Mouse (Mus musculus): ENCODE measurements at regions not wholly inside any gene's neighbourhood (a gene's known extent, or its start where the extent isn't known, plus 50 kb on each side); places are given as distances from the start of the nearest gene placed in this dataset.

DNA sequence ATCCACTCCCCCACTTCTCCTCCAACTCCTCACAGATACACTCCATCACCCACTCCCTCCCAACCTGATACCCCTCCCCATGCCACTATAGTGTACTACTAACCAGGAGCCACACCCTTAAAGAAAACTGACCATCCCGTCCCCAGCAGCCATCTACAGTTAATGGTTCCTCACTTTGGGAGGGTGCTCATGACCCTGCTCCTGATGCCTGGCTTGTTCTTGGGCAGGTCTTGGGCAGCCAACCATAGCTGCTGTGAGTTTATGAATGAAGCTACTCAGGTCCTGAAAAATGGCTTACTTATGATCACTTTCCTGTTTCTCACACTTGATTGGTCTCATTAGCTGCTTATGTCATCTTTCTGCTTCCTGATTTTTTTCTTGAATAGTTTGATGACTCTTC is 377.9 kb upstream of the Gm5148 start:
- 81% methylated on average over 1 of the region's 1 CpGs for WGBS
- Histone ChIP-seq H3K4me2 (no peak overlapping the region), H3K27ac (ENCODE audit: low read depth, low read length) (no peak overlapping the region), H3K9me3 (ENCODE audit: control insufficient read depth, low read length) (no peaks in the 10 kb centered on the region), H3K4me1 (replicated peaks; ENCODE audit: control insufficient read depth, insufficient read depth, low read length) (no peaks in the 10 kb centered on the region), H3K4me3 (ENCODE audit: low read depth, low read length) (no peak overlapping the region), H3K36me3 (ENCODE audit: control insufficient read depth, insufficient read depth, low read length) (no peaks in the 10 kb centered on the region), H3K9ac (ENCODE audit: low read depth, low read length) (no peak overlapping the region), H3K27me3 (replicated peaks; ENCODE audit: control insufficient read depth, insufficient read depth, low read length) (no peaks in the 10 kb centered on the region)
- DNase-seq (ENCODE audit: low spot score), result no peak
- no peak for ATAC-seq (replicated peaks; ENCODE audit: low FRiP score)

DNA sequence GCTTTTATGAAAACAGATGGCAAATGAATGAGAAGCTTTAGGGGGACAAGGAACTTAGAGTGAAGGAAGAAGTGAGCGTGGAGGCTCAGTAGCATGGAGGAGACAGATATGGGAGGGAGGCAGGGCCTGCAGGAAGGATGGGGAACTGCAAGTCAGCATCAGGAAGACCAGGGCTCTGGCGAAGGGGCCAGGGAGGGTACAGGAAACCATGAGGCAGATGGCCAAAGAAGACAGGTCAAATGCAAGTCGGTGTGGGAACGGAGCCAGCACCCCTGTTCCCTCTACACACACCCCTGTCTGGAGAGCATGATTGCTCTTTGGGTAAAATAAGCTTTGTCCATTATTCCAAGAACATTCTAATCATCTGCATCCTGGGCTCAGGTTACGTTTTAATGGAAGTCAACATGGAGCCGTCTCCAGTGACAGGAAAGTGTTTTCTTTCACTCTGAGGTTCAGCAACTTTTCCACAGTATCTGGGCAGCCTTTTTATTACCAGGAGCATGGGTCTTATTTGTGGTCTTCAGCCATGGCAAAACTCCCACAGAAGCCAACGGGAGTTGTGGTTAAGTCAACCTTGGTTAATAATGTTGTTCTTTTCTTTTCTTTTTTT is 370.2 kb upstream of the Gm5148 start:
- Histone ChIP-seq H3K9me3 (ENCODE audit: control insufficient read depth, low read length) (no peaks in the 10 kb centered on the region), H3K27me3 (replicated peaks; ENCODE audit: control insufficient read depth, insufficient read depth, low read length) (no peaks in the 10 kb centered on the region), H3K36me3 (ENCODE audit: control insufficient read depth, insufficient read depth, low read length) (no peaks in the 10 kb centered on the region), H3K4me1 (replicated peaks; ENCODE audit: control insufficient read depth, insufficient read depth, low read length) (no peaks in the 10 kb centered on the region), H3K27ac (ENCODE audit: low read depth, low read length) (no peak overlapping the region), H3K9ac (ENCODE audit: low read depth, low read length) (no peak overlapping the region), H3K4me3 (ENCODE audit: low read depth, low read length) (no peak overlapping the region), H3K4me2 (no peak overlapping the region)
- peak; percentile 36; the same call in 1 of the 2 replicates for ATAC-seq (replicated peaks; ENCODE audit: low FRiP score)
- WGBS, result 45% methylated on average over 7 of the region's 7 CpGs
- DNase-seq (ENCODE audit: low spot score), result no peak

- H3K27ac ChIP-seq (ENCODE audit: low read depth, low read length), result no peak overlapping the region
- H3K36me3 ChIP-seq (ENCODE audit: control insufficient read depth, insufficient read depth, low read length), result no peaks in the 10 kb centered on the region
- WGBS, result 64% methylated on average over 6 of the region's 6 CpGs
- DNase-seq (ENCODE audit: low spot score), result no peak
- H3K9ac ChIP-seq (ENCODE audit: low read depth, low read length), result no peak overlapping the region
- no peaks in the 10 kb centered on the region for H3K4me1 ChIP-seq (replicated peaks; ENCODE audit: control insufficient read depth, insufficient read depth, low read length)
- no peak for ATAC-seq (replicated peaks; ENCODE audit: low FRiP score)
- H3K27me3 ChIP-seq (replicated peaks; ENCODE audit: control insufficient read depth, insufficient read depth, low read length), result no peaks in the 10 kb centered on the region
- H3K4me2 ChIP-seq, result no peak overlapping the region
- H3K4me3 ChIP-seq (ENCODE audit: low read depth, low read length), result no peak overlapping the region
- no peaks in the 10 kb centered on the region for H3K9me3 ChIP-seq (ENCODE audit: control insufficient read depth, low read length)
Observed at GRCm38 (mm10) chr3:38084548-38084947, 360.3 kb upstream of the Gm5148 start.

DNA sequence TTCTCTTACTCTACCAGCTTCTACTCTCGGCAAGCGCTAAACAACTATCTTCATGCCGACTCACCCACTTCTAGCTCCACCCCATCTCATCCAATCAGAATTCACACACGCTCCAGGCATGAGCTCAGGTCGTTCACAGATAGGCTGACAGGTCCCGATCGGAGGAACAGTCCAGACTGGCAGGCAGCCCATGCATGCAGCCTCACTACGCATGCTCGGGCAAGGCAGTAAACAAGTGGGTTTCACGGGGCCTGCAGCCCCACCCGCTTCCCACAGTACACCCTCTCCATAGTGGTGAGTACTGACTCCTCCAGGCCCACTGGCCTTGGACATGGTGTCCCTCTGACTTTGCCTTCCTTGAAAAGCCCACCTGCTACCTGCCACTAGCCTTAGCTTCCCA is 358.1 kb upstream of the Gm5148 start:
- Histone ChIP-seq H3K9ac (ENCODE audit: low read depth, low read length) (no peak overlapping the region), H3K4me1 (replicated peaks; ENCODE audit: control insufficient read depth, insufficient read depth, low read length) (no peaks in the 10 kb centered on the region), H3K27ac (ENCODE audit: low read depth, low read length) (no peak overlapping the region), H3K9me3 (ENCODE audit: control insufficient read depth, low read length) (no peaks in the 10 kb centered on the region), H3K27me3 (replicated peaks; ENCODE audit: control insufficient read depth, insufficient read depth, low read length) (no peaks in the 10 kb centered on the region), H3K4me2 (no peak overlapping the region), H3K36me3 (ENCODE audit: control insufficient read depth, insufficient read depth, low read length) (no peaks in the 10 kb centered on the region), H3K4me3 (ENCODE audit: low read depth, low read length) (no peak overlapping the region)
- ATAC-seq (replicated peaks; ENCODE audit: low FRiP score) (no peak), DNase-seq (ENCODE audit: low spot score) (no peak)
- WGBS, result 85% methylated on average over 11 of the region's 11 CpGs

- no peaks in the 10 kb centered on the region for H3K4me1 ChIP-seq (replicated peaks; ENCODE audit: control insufficient read depth, insufficient read depth, low read length)
- H3K9ac ChIP-seq (ENCODE audit: low read depth, low read length), result no peak overlapping the region
- no peak overlapping the region for H3K27ac ChIP-seq (ENCODE audit: low read depth, low read length)
- no peak overlapping the region for H3K4me2 ChIP-seq
- no peak for ATAC-seq (replicated peaks; ENCODE audit: low FRiP score)
- WGBS, result 59% methylated on average over 1 of the region's 1 CpGs
- no peaks in the 10 kb centered on the region for H3K36me3 ChIP-seq (ENCODE audit: control insufficient read depth, insufficient read depth, low read length)
- H3K27me3 ChIP-seq (replicated peaks; ENCODE audit: control insufficient read depth, insufficient read depth, low read length), result no peaks in the 10 kb centered on the region
- no peak for DNase-seq (ENCODE audit: low spot score)
- no peak overlapping the region for H3K4me3 ChIP-seq (ENCODE audit: low read depth, low read length)
- H3K9me3 ChIP-seq (ENCODE audit: control insufficient read depth, low read length), result no peaks in the 10 kb centered on the region
Observed at GRCm38 (mm10) chr3:38076835-38077234, 352.5 kb upstream of the Gm5148 start.

- 81% methylated on average over 4 of the region's 4 CpGs for WGBS
- H3K9me3 ChIP-seq (ENCODE audit: control insufficient read depth, low read length), result no peaks in the 10 kb centered on the region
- no peak for ATAC-seq (replicated peaks; ENCODE audit: low FRiP score)
- DNase-seq (ENCODE audit: low spot score), result no peak
- no peaks in the 10 kb centered on the region for H3K27me3 ChIP-seq (replicated peaks; ENCODE audit: control insufficient read depth, insufficient read depth, low read length)
- no peak overlapping the region for H3K27ac ChIP-seq (ENCODE audit: low read depth, low read length)
- no peak overlapping the region for H3K9ac ChIP-seq (ENCODE audit: low read depth, low read length)
- no peaks in the 10 kb centered on the region for H3K36me3 ChIP-seq (ENCODE audit: control insufficient read depth, insufficient read depth, low read length)
- H3K4me2 ChIP-seq, result no peak overlapping the region
- no peak overlapping the region for H3K4me3 ChIP-seq (ENCODE audit: low read depth, low read length)
- H3K4me1 ChIP-seq (replicated peaks; ENCODE audit: control insufficient read depth, insufficient read depth, low read length), result no peaks in the 10 kb centered on the region
Observed at GRCm38 (mm10) chr3:38073946-38074345, 349.7 kb upstream of the Gm5148 start.

DNA sequence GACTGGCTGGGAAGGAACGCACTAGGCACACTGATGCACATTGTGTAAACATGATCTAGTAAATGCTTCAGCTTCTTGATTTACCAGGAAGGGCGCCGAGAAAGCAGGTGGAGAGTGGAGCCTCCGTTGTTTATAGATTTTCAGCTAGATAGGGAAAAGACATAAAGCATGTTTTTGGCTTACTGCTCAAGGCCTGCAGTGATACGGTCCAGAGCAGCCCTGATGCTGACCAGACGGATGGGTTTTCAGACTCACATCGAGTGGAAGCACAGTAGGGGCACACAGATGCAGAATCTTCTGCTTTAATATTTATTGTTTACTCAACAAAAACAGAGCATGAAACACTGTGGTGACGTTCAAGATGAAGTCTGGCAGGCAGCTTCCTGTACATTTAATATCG is 331.3 kb upstream of the Gm5148 start:
- Histone ChIP-seq H3K36me3 (ENCODE audit: control insufficient read depth, insufficient read depth, low read length) (no peaks in the 10 kb centered on the region), H3K4me2 (no peak overlapping the region), H3K4me3 (ENCODE audit: low read depth, low read length) (no peak overlapping the region), H3K4me1 (replicated peaks; ENCODE audit: control insufficient read depth, insufficient read depth, low read length) (no peaks in the 10 kb centered on the region), H3K9ac (ENCODE audit: low read depth, low read length) (no peak overlapping the region), H3K27ac (ENCODE audit: low read depth, low read length) (no peak overlapping the region), H3K27me3 (replicated peaks; ENCODE audit: control insufficient read depth, insufficient read depth, low read length) (no peaks in the 10 kb centered on the region), H3K9me3 (ENCODE audit: control insufficient read depth, low read length) (no peaks in the 10 kb centered on the region)
- WGBS, result 76% methylated on average over 9 of the region's 9 CpGs
- DNase-seq (ENCODE audit: low spot score) (no peak), ATAC-seq (replicated peaks; ENCODE audit: low FRiP score) (no peak)

DNA sequence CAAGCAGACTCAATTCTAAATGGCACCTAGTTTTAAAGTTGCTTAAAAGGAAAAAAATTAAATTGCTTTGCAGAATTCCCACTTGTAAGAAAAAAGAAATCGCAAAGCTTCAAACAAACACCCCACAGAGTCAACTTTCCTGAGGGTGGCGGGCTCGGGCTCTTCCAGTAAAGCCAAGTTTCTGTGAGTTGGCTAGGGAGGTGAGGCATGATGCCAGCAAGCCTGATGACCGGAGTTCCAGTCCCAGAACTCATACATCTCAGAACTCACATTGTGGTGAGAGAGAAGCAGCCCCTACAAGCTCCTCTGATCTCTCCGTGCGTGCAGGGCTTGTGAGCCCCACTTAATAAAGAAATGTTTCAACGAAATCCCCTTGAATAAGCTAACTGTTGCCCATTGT is 328.7 kb upstream of the Gm5148 start:
- DNase-seq (ENCODE audit: low spot score) (no peak), ATAC-seq (replicated peaks; ENCODE audit: low FRiP score) (no peak)
- WGBS, result 85% methylated on average over 7 of the region's 7 CpGs

GRCm38 (mm10) chr3:38051748-38052147 is 327.5 kb upstream of the Gm5148 start:
- DNase-seq (ENCODE audit: low spot score) (no peak), ATAC-seq (replicated peaks; ENCODE audit: low FRiP score) (no peak)
- Histone ChIP-seq H3K9ac (ENCODE audit: low read depth, low read length) (no peak overlapping the region), H3K27me3 (replicated peaks; ENCODE audit: control insufficient read depth, insufficient read depth, low read length) (no peaks in the 10 kb centered on the region), H3K4me3 (ENCODE audit: low read depth, low read length) (no peak overlapping the region), H3K27ac (ENCODE audit: low read depth, low read length) (no peak overlapping the region), H3K4me1 (replicated peaks; ENCODE audit: control insufficient read depth, insufficient read depth, low read length) (no peaks in the 10 kb centered on the region), H3K9me3 (ENCODE audit: control insufficient read depth, low read length) (no peaks in the 10 kb centered on the region), H3K36me3 (ENCODE audit: control insufficient read depth, insufficient read depth, low read length) (no peaks in the 10 kb centered on the region), H3K4me2 (no peak overlapping the region)
- 91% methylated on average over 11 of the region's 11 CpGs for WGBS

More for the DNA sequence above, 328.7 kb upstream of the Gm5148 start:
- Histone ChIP-seq H3K4me1 (replicated peaks; ENCODE audit: control insufficient read depth, insufficient read depth, low read length) (no peaks in the 10 kb centered on the region), H3K4me2 (no peak overlapping the region), H3K4me3 (ENCODE audit: low read depth, low read length) (no peak overlapping the region), H3K9me3 (ENCODE audit: control insufficient read depth, low read length) (no peaks in the 10 kb centered on the region), H3K9ac (ENCODE audit: low read depth, low read length) (no peak overlapping the region), H3K27ac (ENCODE audit: low read depth, low read length) (no peak overlapping the region), H3K36me3 (ENCODE audit: control insufficient read depth, insufficient read depth, low read length) (no peaks in the 10 kb centered on the region), H3K27me3 (replicated peaks; ENCODE audit: control insufficient read depth, insufficient read depth, low read length) (no peaks in the 10 kb centered on the region)

Data from liver, embryonic 11.5 days (tissue).